Mouse (Mus musculus) spleen, adult 12 weeks (tissue): ENCODE results near the gene Gpr6.

Experiments used
- DNase-seq: peaks from one replicate; pipeline ENCODE4 v3.0.0; 2022; ENCODE audit warnings: low spot score

Gpr6 gene

DNA sequence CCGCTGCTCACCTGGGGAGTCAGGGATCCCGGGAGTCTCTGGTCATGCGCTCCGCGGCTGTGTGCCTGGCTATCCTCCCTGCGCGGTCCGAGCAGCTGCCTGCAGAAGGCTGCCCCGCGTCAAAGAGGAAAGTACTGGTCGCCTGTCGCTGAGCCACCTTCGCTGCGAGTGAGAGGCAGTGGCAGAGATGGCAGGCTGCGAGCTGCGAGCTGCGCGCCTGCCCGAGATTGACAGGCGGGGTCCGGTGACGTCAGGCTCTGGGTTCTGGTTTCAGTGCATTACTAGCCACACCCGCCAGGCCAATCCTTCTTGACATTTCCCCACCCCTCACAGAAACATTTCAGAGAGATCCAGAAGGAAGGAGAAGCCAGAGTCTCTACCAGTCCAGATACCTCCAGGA is at the start of gene Gpr6:
Gpr6 (minus strand) TSS at position 170 of the 400 bp plus-strand sequence.
- no peak for DNase-seq

DNA sequence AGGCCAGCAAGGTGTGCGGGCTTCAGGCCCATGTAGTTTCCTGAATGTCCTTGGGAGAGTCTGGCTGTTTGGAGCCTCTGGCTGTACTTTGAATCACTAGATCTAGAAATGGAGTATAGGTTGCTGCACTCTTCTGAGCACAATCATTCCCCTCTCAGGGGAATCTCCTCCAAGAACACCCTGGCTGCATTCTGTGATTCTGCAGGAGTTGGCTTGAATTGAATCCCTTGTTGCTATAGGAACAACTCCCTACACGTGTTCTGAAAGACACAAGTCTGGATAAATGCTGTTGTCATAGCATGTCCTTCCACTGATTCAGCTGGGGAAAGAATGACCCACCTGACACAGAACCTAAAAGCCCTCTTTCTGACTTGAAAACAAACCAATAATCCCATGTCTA is 28.0 kb upstream of the Gpr6 start:
- no peak for DNase-seq

DNA sequence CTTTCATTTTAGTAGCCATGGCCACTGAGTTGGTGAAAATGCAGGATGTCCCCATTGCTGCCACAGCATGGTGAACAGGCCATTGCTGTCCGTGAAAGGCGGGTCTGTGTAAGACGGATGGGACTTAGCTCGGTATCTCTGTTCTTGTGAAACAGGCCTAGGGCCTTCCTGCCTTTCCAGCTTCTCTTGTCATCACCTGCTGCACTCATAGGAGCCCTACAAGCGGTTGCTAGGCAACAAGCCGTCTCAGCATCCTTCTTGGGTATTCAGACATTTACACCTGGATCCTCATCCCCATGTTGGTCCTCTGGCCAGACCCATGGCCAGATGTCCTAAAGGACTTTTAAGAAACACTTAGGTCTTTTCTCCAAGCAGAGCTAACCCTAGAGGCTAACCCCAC is 26.1 kb upstream of the Gpr6 start:
- DNase-seq, result no peak

DNA sequence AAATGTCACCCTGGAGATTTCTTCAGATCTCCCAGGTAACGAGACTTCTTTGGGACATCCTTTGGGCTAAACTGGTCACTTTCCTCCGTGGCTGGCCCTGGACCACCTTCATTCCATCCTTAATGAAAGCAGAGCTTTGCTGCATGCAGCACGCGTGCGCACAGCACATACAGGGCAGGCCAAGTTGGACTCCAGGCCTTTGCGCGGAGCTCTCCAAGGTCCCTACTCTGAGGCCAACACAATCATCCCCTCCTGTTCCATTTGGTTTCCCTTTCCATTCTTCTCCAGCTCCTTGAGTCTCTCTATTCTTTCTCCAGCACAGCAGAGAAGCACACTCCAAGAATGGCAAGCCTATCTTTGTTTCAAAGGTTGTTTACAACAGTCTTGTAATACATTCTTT is 16.8 kb upstream of the Gpr6 start:
- no peak for DNase-seq

DNA sequence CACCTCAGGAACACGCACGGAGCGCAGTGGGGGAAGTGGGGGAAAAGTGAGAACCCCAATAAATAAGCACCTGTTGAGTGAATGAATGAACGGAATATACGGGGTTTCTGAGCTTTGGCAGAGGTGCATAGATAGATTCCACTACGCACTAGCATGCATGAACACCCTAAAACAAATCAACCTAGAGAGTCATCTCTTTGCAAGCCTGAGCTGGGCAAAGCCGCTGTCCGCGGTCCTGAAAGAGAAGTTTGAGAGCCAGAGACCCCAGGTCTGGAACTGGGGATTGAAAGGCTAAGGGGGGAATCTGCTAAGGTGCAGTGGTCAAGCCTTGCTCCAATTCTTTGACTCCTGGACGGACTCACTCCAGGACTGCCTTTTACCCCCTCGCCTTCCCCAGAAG is 389 bp downstream of the Gpr6 start:
- no peak for DNase-seq

DNA sequence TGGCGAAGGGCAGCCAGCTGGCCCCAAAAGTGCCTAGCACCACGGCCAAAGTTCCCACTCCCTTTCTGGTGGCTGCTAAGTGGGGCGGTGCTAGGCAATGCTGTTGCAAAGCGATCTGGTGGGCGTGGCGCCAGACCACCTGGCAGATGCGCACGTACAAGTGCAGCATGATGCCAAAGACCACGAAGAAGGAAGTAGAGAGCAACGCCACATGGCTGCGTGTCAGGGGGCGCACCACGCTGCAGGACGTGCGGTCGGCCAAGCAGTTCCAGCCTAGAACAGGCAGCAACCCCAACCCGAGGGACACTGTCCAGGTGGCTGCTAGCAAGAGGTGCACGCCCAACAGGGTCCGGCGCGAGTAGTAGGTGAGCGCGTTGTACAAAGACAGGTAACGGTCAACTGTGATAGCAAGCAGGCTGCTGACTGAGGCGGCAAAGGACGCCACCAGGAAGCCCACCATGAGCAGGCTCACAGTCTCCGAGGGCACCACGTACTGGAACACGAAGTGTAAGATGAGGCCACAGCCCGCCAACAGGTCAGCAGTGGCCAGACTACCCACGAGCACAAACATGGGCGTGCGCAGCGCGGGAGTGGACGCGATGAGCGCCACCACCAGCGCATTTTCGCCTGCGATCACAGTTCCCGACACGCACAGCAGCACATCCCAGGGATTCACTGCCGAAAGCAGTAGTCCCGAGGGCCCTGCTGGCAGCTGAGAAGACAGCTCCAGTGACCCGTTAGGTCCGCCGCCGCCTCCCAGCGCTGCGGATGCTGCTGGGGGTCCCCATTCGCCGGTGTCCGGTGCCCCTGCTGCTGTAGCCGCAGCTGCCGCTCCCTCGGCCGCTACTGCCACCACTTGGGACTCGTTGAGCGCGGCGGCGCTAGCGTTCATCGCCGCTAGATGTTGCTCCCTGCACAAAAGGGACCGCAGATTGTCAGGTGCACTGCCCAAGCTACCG is 1.1 kb downstream of the Gpr6 start:
- DNase-seq, result no peak

DNA sequence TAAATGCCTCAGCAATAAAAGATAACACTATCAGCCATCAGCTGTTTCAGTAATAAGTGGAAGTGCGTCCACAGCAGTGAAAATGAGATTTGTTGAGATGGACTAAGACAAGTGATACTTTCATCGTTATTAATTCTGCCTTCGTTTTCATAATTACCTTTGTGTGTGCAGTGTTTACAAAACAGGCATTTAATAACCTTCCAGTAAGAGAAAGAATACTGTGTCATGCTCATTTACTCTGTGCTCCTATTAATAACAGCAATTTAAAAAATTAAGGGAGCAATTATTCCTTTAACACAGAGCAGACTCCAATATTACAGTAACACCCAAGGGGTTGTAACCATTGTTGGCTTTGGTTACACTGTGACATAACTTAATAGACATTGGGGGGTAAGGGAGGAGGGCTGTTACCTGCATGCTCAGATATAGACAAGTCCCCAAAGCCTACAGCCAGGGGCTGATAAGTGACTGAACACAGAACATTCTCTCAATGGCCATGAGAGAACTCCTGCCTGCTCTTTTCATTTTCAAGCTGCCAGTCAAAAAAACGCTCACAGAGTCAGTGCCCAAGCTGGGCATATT is 11.7 kb downstream of the Gpr6 start:
- no peak for DNase-seq

DNA sequence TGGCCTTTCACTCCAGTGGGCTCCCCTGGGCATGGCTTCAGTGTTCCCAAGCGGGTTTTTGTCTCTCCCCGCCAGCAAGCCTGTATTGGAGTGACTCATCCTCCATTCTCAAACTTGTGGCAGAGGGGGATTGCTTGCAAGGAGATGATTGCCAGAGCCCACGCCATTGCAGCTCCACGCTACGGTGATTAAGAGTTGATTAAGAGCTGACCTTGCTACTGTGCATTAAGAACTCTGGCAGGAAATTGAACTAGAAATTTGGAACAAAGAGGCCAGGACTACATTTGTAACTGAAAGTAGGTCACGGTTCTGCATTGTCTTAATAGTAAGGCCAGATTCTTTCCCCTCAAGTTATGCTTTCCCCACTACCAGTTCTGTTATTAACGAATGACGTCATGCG is 16.5 kb downstream of the Gpr6 start:
- no peak for DNase-seq

DNA sequence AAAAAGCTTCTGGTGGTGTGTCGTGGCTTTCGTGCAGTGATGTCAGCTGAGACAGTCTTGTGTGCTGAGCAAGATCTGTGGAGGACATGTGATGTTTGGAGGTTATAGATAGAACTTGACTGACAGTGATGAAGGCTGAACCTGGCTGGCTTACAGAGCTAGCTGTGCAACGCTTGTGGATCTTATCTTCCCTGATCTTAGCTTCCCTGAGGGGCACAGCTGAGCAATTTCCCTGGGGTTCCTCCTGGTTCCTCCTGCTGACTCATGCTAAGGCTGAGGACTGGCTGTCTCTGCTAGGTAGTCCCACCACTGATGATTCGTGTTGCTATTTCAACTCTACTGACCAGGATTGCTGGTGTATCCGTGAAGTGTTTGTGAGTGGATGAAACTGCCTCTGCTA is 18.1 kb downstream of the Gpr6 start:
- no peak for DNase-seq

DNA sequence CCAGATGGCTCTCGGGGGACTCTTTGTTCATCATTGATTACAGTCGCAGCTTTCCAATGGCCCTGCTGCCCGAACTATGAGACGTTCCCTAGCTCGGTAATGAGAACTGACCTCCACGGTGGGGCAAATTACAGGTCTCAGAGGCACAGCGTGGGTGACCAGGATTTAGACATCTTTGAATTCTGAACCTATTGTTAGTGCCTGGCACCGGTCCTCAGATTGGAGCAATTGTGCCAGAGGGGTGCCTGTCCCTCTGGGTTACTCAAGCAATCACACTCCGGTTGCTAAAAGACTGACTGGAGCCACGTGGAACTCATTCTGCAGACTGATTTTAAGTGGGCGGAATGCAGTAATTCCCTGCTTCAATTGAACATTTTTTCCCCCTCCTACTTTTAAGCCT is 29.8 kb downstream of the Gpr6 start:
- DNase-seq, result no peak

DNA sequence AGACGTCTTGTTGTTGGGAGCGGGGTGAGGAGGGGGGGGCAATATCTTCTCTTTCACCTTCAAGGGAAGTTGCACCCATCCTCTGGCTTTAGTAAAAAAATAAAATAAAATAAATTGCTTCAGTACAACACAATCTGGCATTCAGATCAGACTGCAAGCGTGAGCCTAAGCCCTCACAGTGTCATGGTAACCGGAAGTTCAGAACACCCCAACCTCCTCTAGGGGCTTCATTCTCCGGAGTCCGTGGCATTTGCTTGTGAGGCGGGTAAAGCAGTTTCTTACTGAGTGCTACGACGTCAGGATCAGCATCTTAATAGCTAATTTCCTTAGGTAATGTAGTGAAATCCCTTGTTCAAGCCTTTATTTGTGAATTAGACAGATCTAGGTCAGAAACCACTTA is 30.6 kb downstream of the Gpr6 start:
- DNase-seq, result no peak

DNA sequence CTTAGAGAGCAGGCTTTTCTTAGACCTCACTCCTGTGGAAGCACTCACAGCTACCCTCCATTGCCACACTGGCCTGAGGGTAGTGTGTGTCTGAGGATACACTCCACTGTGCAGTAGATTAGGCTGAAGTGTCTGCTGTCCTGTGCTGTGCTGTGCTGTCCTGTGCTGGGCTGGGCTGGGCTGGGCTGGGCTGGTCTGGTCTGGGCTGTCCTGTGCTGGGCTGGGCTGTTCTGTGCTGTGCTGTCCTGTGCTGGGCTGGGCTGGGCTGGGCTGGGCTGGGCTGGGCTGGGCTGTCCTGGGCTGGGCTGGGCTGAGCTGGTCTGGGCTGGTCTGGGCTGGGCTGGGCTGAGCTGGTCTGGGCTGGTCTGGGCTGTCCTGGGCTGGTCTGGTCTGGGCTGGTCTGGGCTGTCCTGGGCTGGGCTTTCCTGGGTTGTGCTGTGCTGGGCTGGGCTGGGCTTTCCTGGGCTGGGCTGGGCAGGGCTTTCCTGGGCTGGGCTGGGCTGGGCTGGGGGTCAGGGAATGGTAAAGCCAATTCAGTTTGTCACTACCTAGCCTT is 31.5 kb downstream of the Gpr6 start:
- no peak for DNase-seq

DNA sequence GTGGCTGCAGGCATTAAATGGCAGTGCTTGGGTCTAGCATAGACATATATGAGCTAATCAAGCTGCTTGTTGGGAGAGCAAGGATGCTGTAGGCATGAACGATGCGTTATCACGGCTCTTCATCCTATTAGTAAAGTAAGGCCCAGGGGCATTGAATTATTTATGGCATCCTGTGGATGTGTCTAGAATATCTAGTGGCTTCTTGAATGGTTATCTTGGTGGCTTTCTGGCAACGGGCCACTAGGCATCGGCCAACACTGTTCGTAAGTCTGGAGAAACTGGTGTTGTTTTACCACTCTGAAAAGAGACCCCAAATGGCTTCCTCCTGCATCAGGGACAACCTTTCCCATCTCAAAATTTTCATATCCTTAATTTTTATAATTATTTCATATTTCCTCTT is 33.6 kb downstream of the Gpr6 start:
- no peak for DNase-seq

DNA sequence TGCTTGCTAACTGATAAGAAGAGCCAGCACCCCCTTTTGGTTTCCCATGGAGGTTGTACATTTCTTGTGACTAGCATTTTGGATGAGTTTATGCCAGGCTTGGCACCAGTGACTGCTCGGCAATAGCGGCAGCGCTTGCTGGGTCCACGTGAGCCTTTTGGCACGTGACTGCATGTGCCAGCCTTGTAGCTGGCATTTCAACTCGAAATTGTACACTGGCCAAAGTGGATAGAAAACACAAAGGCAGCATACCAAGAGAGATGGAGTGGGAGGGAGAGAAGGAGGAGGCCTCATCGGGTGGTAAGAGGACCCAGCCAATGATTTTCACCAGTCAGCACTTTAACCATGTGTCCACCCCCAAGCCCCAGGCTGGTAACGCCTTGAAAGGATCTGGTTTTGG is 34.4 kb downstream of the Gpr6 start:
- no peak for DNase-seq

DNA sequence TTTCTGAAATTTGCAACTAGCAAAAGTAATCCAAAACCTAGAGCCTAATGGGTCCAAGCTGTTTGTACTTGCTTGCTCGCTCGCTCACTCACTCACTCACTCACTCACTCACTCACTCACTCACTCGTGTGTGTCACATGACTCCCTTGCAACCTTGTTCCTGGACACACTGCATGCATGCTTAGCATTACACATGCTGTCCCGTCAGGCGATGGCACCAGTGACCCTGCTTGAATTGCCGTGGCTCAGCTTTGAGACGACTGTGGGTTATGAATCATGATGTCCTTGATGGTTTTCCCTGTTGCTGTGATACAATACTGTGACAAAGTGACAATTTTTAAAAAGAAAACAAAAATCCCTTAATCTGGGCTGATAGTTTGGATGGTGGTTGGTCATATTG is 39.3 kb downstream of the Gpr6 start:
- no peak for DNase-seq

DNA sequence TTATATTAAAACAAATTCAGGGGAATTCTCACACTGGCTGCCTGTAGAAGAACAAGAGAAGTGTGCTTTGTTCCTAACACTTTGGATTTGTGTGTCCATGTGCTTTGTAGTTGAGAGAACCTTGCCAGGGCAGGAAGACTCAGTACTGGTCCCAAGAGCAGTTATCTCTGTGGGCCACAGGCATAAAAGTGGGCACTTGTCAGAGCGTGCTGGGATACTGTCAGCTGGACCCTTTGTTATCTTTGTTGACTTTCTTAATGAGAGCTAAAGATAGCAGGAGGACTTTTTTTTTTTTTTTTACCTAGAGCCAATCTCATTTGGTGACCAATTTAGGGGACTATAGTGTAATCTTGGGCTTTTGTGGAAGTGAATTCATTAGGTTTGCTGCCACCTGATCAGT is 47.2 kb downstream of the Gpr6 start:
- DNase-seq, result no peak

DNA sequence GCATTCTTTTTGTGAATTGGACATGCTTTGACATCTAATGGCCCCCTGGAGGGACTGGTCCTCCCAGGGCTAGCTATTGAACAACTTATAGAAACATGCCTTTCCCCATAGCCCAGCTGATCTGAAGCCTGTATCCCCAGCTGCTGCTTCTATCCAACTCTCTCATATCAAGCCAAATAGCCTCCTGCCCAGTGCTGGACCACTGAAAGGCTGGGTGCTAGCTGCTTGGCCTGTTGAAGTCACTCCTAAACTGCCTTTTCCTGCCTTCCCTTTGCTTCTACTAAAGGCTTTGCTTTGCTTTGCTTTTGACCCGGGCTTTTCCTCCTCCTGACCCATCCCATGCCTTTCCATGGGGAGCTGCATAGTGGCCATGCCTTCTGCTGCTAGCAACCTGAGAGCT is 47.7 kb downstream of the Gpr6 start:
- no peak for DNase-seq

DNA sequence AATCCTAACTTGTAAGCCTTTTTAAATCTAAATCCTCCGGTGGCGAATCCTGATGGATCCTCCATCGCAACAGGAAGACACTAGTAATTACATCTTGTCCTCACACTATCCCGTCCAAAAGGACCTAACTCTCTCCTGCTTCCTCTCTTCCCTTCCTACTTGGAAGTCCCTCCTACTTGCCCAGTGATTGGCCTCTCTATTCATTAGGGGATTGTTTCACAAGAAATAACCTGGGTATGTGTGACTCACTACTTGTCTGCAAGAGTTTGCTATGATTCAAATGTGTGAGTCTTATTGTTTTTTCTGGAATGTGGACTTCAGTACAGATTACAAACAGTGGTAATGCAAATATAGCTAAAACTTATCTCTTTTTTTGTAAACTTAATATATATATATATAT is 49.9 kb downstream of the Gpr6 start:
- no peak for DNase-seq
